Mouse (Mus musculus) liver, embryonic 16.5 days (tissue): ENCODE results near the gene Lman1l. TPM values are rescaled to one million over a fixed set of nuclear protein-coding genes. Genes with fewer than 3 reads are reported as not detected.

ENCODE experiments used
- ATAC-seq: fragments of 200-750 bp; cut with Nextera tagmentation; 2 replicates; pipeline ENCODE4 v1.8.0; 2017; ENCODE audit warnings: low read depth, mild to moderate bottlenecking, moderate number of reproducible peaks, moderate library complexity
- H3K27ac ChIP-seq: fragments of 300-500 bp; sonication (generic); 2 replicates; pipeline ENCODE4 v1.5.1; 2014; ENCODE audit warnings: mild to moderate bottlenecking, low read length
- H3K27me3 ChIP-seq: fragments of 300-500 bp; sonication (generic); 2 replicates; pipeline ENCODE4 v1.6.1; 2014; ENCODE audit warnings: low read depth, low read length, mixed read lengths; ENCODE audit not compliant: control insufficient read depth, insufficient read depth
- H3K36me3 ChIP-seq: fragments of 300-500 bp; sonication (generic); 2 replicates; pipeline ENCODE4 v1.6.1; 2014; ENCODE audit warnings: mild to moderate bottlenecking; ENCODE audit not compliant: control insufficient read depth, insufficient read depth
- H3K4me1 ChIP-seq: fragments of 300-500 bp; sonication (generic); 2 replicates; pipeline ENCODE4 v1.6.1; 2014; ENCODE audit warnings: low read depth, low read length, mixed read lengths; ENCODE audit not compliant: control insufficient read depth
- H3K4me2 ChIP-seq: fragments of 300-500 bp; sonication (generic); 2 replicates; pipeline ENCODE4 v1.6.1; 2014; ENCODE audit warnings: low read depth, low read length, mixed read lengths
- H3K4me3 ChIP-seq: fragments of 300-500 bp; sonication (generic); 2 replicates; pipeline ENCODE4 v1.5.1; 2014; ENCODE audit warnings: low read depth, mild to moderate bottlenecking, low read length
- H3K9ac ChIP-seq: fragments of 300-500 bp; sonication (generic); 2 replicates; pipeline ENCODE4 v1.6.1; 2014; ENCODE audit warnings: low read depth, low read length
- H3K9me3 ChIP-seq: fragments of 300-500 bp; sonication (generic); replicated peaks from 2 replicates; pipeline ENCODE4 v1.6.1; 2016; ENCODE audit warnings: low read length; ENCODE audit not compliant: control insufficient read depth
- WGBS: fragments of 180-500 bp; shearing (Covaris S2); extraction: QIAGEN DNeasy Blood & Tissue Kit; methylation state at CpG from one replicate; pipeline ENCODE4 v1.1.7; 2014; ENCODE audit not compliant: insufficient replicate concordance; 5-methylcytosine and 5-hydroxymethylcytosine counted together
- polyA plus RNA-seq: library from polyadenylated mRNA; unstranded; fragments of >200 nt; fragmentation: Nextera tagmentation; extraction: Ambion mirVana; gene quantifications from 2 replicates; pipeline ENCODE4 v1.2.1, GENCODE M21; 2015

Lman1l gene
- polyA plus RNA-seq, 1 experiment from 2014 or later: not detected

- no peak overlapping the region for H3K4me2 ChIP-seq
- no peak overlapping the region for H3K4me3 ChIP-seq
- no peak for ATAC-seq
- H3K27me3 ChIP-seq: no peaks in the 10 kb centered on the region
- no peak overlapping the region; the same call in 1 of the 2 replicates for H3K9ac ChIP-seq
- 64% methylated on average over 13 of the region's 13 CpGs for WGBS
- no peaks in the 10 kb centered on the region for H3K36me3 ChIP-seq
- peaks cover 93% of the 10 kb centered on the region for H3K4me1 ChIP-seq
- peak overlapping the region; percentile 33 for H3K27ac ChIP-seq
- no peaks in the 10 kb centered on the region for H3K9me3 ChIP-seq
These were observed 21.4 kb upstream of the Lman1l start for GRCm38 (mm10) chr9:57641775-57642550.

GRCm38 (mm10) chr9:57641022-57641421, 20.4 kb upstream of the Lman1l start:
- 70% methylated on average over 1 of the region's 1 CpGs for WGBS
- Histone ChIP-seq H3K27me3 (no peaks in the 10 kb centered on the region), H3K4me3 (no peak overlapping the region), H3K9ac (peak overlapping the region; percentile 52; the same call in 1 of the 2 replicates), H3K4me2 (peak overlapping the region; percentile 59), H3K4me1 (peaks cover 88% of the 10 kb centered on the region), H3K36me3 (no peaks in the 10 kb centered on the region), H3K9me3 (no peaks in the 10 kb centered on the region), H3K27ac (peak overlapping the region; percentile 86)
- ATAC-seq: no peak

GRCm38 (mm10) chr9:57640384-57640783, 19.8 kb upstream of the Lman1l start:
- ATAC-seq: peak; percentile 37
- WGBS: 3% methylated on average over 15 of the region's 15 CpGs
- H3K27me3 ChIP-seq: no peaks in the 10 kb centered on the region
- peak overlapping the region; percentile 86 for H3K27ac ChIP-seq
- no peaks in the 10 kb centered on the region for H3K9me3 ChIP-seq
- H3K4me3 ChIP-seq: peak overlapping the region; percentile 43
- peak overlapping the region; percentile 59 for H3K4me2 ChIP-seq
- peaks cover 83% of the 10 kb centered on the region for H3K4me1 ChIP-seq
- no peaks in the 10 kb centered on the region for H3K36me3 ChIP-seq
- peak overlapping the region; percentile 52 for H3K9ac ChIP-seq

- Histone ChIP-seq H3K4me2 (peak overlapping the region; percentile 59), H3K9me3 (no peaks in the 10 kb centered on the region), H3K9ac (peak overlapping the region; percentile 53), H3K27me3 (no peaks in the 10 kb centered on the region), H3K27ac (peak overlapping the region; percentile 86), H3K4me3 (peak overlapping the region; percentile 43), H3K4me1 (peaks cover 85% of the 10 kb centered on the region), H3K36me3 (no peaks in the 10 kb centered on the region)
- 35% methylated on average over 5 of the region's 5 CpGs for WGBS
- ATAC-seq: no peak
These were observed 19.2 kb upstream of the Lman1l start for GRCm38 (mm10) chr9:57639661-57640328.

GRCm38 (mm10) chr9:57638651-57639459, 18.3 kb upstream of the Lman1l start:
- Histone ChIP-seq H3K4me2 (peak overlapping the region; percentile 45), H3K36me3 (no peaks in the 10 kb centered on the region), H3K4me3 (no peak overlapping the region), H3K9ac (peak overlapping the region; percentile 53; the same call in 1 of the 2 replicates), H3K4me1 (peaks cover 82% of the 10 kb centered on the region), H3K27me3 (no peaks in the 10 kb centered on the region), H3K27ac (peak overlapping the region; percentile 86), H3K9me3 (no peaks in the 10 kb centered on the region)
- peak; percentile 83 for ATAC-seq
- WGBS: 11% methylated on average over 8 of the region's 8 CpGs

- no peak; the same call in 1 of the 2 replicates for ATAC-seq
- Histone ChIP-seq H3K27ac (peak overlapping the region; percentile 86), H3K4me2 (peak overlapping the region; percentile 45), H3K9ac (peak overlapping the region; percentile 22; the same call in 1 of the 2 replicates), H3K4me1 (peaks cover 82% of the 10 kb centered on the region), H3K27me3 (no peaks in the 10 kb centered on the region), H3K36me3 (no peaks in the 10 kb centered on the region), H3K9me3 (no peaks in the 10 kb centered on the region), H3K4me3 (no peak overlapping the region)
- WGBS: 8% methylated on average over 6 of the region's 6 CpGs
These were observed 17.3 kb upstream of the Lman1l start for GRCm38 (mm10) chr9:57637741-57638322.

- no peak overlapping the region for H3K4me3 ChIP-seq
- no peak for ATAC-seq
- peaks cover 77% of the 10 kb centered on the region for H3K4me1 ChIP-seq
- no peaks in the 10 kb centered on the region for H3K9me3 ChIP-seq
- H3K27ac ChIP-seq: peak overlapping the region; percentile 86
- peak overlapping the region; percentile 17; the same call in 1 of the 2 replicates for H3K9ac ChIP-seq
- WGBS: 47% methylated on average over 3 of the region's 3 CpGs
- no peaks in the 10 kb centered on the region for H3K27me3 ChIP-seq
- H3K4me2 ChIP-seq: 0 out of 2 replicates have a peak overlapping the region, but pooled peaks have one; percentile 45
- no peaks in the 10 kb centered on the region for H3K36me3 ChIP-seq
These were observed 16.7 kb upstream of the Lman1l start for GRCm38 (mm10) chr9:57637272-57637671.

- H3K27me3 ChIP-seq: no peaks in the 10 kb centered on the region
- ATAC-seq: no peak
- H3K4me3 ChIP-seq: no peak overlapping the region
- peaks cover 23% of the 10 kb centered on the region for H3K36me3 ChIP-seq
- no peak overlapping the region for H3K27ac ChIP-seq
- H3K4me2 ChIP-seq: no peak overlapping the region
- H3K9ac ChIP-seq: no peak overlapping the region
- H3K9me3 ChIP-seq: no peaks in the 10 kb centered on the region
- WGBS: 38% methylated on average over 4 of the region's 4 CpGs
- peaks cover 40% of the 10 kb centered on the region for H3K4me1 ChIP-seq
These were observed 13.0 kb upstream of the Lman1l start for GRCm38 (mm10) chr9:57633481-57634024.
